Mouse (Mus musculus) spleen, embryonic (tissue): ENCODE data around the gene Zfyve27.

Experiments
- CTCF ChIA-PET: fragments of 350-600 bp; sonication (Branson Sonifier 250); formaldehyde crosslinking; loops from one replicate; lab custom pipeline; 2022; lab: Charles Lee

The Zfyve27 gene

DNA sequence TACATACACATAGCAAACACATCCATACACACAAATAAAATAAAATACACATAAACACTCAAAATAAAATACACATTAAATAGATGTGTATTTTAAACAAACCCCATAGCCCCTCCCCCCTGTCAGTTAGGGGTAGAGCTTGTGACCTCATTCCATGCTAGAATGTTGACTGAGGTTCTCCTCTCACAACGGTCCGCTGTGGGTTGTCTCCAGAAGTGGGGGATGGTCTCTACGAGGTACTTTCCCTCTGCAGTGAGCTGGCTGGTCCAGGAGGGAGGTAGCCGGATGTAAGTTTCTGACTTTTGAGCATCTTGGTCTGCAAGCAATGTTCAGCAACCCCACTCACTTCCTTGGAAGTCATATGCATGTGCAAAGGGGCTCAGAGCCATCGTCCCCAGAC lies at the start of gene Zfyve27:
Gene Zfyve27, plus strand, starts transcription at position 188 of the 400 bp plus-strand sequence.
- CTCF ChIA-PET, result no interaction called here

DNA sequence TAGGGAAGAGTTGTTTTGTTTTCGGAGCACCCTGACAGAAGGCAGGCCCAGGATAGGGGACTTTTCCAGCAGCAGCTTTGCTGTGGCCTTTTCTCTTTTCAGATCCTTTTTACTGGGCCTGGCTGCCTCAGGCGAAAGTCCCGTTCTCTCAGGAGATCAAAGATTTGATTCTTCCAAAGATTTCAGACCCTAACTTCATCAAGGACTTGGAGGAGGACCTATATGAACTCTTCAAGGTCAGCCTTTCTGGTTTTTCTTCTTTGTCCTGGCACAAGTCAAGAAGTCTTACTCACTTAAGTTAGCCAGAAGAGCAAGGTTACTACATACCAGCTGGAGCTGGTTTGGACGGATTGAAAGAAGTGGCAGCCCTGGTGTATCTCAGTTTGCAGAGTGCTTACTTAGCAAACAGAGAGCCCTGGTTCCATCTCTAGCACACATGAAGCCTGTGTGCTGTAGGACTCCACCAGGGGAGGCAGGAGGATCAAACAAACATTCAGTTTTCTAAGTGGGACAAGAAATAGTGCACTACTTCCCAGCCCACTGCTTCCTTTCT lies 47.9 kb upstream of the Zfyve27 start:
- CTCF ChIA-PET, result no interaction called here

DNA sequence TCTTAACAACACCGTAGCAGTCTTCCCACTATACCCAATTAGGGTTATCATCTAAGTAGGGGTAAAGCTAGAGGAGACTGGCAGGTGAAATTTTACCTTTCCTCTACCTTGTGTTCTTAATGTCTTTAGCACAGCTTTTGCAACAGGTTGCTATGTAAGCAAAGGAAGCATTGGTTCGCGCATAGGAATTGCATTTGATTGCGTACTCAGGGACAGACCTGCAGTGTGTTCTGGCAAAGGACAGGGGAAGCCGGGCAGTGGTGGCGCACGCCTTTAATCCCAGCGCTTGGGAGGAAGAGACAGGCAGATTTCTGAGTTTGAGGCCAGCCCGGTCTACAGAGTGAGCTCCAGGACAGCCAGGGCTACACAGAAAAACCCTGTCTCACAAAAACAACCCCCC lies 45.6 kb upstream of the Zfyve27 start:
- CTCF ChIA-PET, result no interaction called here

DNA sequence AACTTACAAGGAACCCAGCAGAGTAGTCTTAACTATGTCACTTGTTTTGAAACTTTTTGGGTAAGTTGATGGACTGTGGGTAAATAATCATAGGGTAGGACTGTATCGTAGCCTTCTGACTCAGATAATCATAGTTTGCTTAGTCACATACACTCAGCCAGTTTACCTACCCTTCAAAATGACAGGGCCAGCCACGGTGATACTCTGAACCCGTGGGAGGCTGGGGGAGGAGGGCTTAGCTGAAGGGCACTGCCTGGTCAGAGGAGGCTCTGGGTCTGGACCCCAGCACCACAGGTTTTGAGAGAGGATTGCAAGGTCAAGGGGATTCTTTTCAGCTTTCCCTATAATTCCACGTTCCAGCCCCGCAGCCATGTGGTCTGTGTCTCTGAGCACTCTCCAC lies 45.2 kb upstream of the Zfyve27 start:
- CTCF ChIA-PET, result no interaction called here

DNA sequence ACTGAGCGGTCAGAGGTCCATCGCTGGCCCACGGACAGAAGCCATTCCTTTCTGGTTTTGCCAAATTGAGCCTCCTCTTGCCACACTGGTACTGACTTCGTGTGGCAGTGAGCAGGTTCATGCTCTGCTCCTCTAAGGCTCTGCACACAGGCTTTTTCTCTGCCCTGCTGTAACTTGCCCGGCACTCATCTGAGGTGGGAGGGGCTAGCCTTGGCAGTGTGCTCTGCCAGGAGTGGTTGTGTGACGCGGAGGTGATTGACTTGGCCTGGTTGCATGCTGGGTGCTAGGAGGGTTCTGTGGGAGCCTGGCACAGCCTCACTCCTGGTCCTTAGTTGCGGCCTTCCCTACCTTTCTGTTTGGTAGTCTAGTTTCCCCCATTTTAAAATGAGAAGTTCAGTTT lies 43.3 kb upstream of the Zfyve27 start:
- CTCF ChIA-PET, result no interaction called here

DNA sequence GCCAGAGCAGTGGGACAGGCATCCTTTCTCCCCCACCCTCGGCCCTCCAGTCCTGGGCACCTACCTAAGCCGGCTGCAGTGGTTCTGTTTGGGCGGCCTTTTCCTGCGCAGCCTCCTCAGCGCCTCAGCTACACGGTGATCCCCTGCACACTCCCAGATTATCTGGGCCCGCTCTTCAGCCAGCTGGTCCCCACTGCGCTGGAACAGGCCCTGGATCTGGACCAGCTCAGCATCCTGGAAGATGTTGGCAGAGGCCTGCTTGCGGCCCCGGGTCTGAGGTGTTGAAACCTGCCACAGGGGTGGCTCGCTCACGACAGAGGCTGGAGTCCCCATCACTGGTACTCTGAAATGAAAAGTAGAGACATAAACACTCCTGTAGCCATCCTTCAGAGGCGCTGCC lies 39.1 kb upstream of the Zfyve27 start:
- CTCF ChIA-PET, result no interaction called here

DNA sequence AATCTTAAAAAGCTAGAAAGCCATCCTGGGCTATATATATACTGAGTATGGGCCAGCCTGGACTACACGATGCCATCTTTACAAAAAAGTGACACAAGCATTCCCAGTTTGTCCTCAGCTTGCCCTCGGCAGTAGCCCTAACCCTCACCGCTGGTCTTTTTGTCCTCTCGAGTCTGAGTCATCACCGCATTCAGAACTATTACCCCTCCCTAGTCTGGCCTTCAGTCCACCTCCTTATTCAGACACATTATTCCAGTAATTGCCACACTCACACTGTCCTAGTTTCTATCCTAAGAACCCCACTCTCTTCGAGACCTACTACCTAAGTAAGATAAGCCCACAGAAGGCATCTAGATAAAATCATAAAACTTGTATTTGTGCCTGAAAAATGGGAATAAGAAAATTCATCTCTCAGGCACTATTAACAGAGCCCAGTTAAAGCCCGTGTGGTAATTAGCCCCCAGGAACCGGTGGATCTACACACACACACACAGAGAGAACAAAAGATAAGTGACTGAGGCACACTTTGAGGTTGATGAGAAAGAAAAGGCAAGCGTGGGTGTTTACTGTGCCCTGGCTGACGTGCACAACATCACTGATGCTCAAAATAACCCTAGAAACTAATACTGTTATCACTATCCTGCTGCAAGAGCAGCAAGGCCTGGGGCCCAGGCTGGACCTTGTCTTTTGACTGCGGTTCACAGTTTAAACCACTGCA lies 38.1 kb upstream of the Zfyve27 start:
- CTCF ChIA-PET, result no interaction called here

DNA sequence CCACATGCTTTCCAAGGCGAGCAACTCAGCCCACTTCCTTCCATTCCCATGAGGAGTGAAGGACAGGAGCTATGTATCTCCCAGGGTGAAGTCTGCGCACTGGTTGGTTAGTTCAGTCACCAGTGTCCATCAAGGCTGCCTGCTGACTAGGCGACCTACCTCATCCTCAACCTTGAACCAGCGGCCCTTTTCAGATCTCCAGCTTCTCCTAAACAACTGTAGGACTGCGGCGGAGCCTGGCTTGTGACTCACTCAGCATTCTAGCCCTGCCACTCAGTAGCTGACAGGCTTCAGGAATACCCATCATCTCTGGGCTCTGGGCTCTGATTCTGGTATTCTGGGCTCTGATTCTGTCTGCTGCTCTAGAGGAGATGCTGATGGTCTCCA lies 37.5 kb upstream of the Zfyve27 start:
- CTCF ChIA-PET, result no interaction called here

DNA sequence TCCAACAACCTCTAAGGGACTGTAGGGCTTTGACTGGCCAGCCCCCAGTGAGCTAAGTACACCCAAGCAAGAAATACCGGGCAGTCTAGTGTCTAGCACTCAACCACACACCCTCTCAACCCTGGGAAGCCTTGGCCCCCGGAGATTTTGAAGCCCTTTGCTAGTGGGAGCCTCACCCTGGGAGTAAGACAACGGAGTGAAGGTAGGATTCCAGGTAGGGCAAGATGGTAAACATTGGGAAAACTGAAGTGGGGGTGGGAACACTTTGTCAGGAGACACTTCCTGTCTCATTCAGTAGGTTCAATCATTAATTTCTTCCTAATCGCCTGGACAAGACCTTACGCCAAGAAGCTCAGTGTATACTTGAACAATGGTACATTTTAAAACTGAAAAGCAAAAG lies 36.7 kb upstream of the Zfyve27 start:
- CTCF ChIA-PET, result no interaction called here

DNA sequence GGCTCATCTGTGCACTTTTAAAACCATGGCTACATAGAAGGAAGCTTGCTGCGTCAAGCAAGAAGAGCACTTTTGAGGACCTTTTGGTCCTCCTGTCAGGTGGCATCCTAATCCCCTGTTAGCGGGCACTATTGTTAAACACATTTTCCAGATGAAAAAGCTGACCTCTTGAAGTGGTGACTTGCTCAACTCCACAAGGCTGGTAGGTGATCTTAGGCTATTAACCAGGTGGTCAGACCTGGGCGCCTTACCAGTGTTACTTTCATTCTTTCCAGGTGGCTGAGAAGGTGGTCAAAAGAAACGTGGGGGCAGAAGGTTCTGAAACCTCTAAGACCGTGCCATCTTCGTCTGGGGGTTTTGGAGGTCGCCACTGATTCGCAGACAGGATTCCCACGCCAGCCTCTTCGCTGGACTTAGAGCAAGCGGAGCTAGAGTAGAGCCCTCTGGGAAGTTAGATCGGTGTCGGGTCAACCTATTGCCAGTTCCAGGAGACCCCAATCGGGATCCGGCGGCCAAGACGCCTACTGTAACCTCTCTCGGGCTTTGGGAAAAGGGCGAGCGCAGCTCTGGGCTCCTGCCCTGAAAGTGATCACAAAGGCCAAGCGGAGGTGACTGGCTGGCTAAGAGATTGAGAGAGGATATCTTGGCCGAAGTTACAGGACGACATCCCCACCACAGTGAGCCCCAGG lies 35.6 kb upstream of the Zfyve27 start:
- CTCF ChIA-PET, result interaction anchor here (1.3 kb wide), 1 partner anchor 83 kb away, joined by 3 read pairs; the partner anchor contains the start of gene Hoga1

DNA sequence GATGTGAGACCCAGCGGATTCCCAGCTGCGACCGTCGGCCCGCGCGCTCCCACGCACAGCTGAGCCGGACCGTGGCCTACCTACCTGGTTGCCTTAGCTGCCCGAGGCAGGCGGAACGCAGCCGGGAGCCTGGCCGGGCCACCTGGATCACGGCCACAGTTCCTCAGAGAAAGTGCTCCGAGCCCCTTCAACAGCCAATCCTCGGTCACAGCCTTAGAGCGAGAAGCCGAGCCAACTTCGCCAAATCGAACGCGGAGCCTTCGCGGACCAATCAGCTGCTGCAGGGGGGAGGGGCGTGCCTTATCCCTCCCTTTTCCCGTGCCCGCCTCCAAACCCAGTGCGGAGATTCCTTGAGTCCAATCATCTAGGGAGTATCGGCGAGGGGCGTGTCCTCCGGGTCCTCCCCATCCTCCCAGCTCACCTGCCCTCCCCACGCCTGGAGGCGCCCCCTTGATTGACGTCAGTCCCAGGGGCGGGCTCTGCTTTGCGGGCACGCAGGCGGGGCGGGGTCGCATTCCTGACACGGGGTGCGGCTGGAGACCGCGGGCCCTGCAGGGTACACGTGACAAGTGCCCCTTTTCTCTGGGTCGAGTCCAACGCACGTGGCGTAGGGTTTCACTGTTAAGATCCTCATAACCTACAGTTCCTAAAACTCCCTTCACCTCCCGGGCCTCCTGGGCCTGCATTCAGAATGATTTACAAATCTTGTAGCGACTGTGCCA lies 34.8 kb upstream of the Zfyve27 start, which contains the start of gene Avpi1:
Gene Avpi1, minus strand, starts transcription at position 273 of the 722 bp plus-strand sequence.
- CTCF ChIA-PET, result interaction anchor here (1.0 kb wide), 1 partner anchor 42 kb away, joined by 4 read pairs; the partner anchor contains the start of gene Morn4

DNA sequence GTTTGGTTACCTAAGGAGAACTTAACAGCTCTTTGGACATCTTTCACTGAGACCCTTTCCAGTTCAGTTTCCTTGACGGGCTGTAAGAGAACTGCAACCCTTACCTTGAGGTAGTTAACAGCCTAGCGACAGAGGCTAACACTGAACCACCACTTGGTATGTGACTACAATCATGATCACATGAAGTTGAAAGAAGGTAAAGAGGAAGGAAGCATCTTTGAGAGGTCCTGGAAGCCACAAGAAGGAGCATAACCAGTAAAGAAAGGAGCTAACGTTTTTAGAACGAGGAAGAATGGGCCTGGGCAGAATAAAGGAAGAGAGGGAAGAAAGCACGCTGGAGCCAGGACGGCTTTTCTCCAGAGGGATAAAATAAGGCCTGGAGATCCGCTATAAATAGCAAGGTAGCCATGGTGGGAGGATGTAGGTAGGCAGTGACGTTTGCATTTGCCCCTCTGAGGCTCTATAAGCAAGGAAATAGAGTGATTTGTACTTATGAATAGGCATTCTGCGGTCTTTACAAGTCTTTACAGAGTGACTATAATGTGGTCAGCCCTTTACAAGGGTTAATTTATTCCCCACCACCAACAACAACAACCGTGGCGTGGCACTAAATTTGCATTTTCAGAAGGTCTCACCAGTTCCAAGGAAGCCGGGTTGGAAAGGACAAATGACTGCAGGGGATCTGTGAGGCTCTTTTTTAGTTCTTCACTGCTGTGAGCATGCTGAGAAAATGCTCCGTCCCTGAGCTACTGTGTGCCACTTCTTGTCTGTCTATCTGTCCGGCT lies 34.0 kb upstream of the Zfyve27 start:
- CTCF ChIA-PET, result interaction anchor here (0.9 to 1.4 kb wide), 3 partner anchors 15 to 43 kb away, joined by 4 to 7 read pairs (median 4); partner anchors contain the start of gene Morn4

DNA sequence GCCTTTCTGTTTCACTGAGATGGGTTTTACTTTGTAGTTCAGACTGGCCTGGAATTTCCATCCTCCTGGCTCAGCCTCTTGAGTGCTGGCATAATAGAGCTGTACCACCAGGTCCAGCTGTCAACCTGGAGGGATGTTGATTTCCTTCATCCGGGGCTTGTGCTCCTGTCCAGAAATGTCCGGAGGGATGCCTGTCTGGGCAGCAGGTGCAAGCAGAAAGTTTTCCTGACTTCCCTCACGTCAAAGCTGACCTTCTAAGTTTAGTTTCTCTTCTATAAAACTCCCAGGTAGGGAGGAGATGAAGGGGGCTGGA lies 33.5 kb upstream of the Zfyve27 start:
- CTCF ChIA-PET, result interaction anchor here (0.9 to 1.4 kb wide), 3 partner anchors 14 to 43 kb away, joined by 4 to 7 read pairs (median 4); partner anchors contain the start of gene Morn4

DNA sequence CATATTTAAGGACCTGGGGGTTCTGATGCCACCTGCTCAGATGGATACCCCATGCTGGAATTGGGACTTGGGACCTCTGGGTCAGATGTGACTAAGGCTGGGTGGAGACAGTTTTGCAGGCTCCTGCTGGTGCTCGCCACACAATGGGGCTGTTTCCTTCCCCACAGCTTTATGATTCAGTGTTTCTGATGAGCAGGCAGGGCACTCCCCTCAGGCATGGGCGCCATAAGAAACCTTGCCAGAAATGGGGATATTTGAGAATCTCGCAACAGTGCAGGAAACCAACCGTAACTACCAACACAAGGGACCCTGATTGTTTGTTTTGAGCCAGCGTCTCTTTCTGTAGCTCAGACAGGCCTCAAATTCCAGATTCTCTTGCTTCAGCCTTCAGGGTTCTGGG lies 32.6 kb upstream of the Zfyve27 start:
- CTCF ChIA-PET, result interaction anchor here (0.7 to 1.4 kb wide), 2 partner anchors 19 to 101 kb away, joined by 4 read pairs; no protein-coding TSS in a partner anchor

DNA sequence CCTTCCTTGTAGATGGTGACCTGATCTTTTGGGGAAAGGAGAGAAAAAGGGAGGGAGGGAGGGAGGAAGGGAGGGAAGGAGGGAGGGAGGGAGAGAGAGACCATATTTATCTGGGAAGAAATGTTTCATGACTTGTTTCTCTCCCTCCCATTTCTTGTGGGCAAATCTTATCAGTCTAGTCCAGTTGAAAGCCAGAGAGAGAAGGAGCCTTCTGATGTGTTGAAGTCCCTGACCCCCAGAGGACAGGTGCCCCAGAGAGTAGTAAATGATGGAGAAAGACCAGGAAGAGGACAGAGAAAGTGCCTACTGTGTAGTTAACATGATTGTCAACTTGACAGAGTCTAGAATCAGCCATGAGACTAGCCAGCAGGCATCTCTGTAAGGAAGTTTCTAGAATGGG lies 28.7 kb upstream of the Zfyve27 start:
- CTCF ChIA-PET, result no interaction called here

DNA sequence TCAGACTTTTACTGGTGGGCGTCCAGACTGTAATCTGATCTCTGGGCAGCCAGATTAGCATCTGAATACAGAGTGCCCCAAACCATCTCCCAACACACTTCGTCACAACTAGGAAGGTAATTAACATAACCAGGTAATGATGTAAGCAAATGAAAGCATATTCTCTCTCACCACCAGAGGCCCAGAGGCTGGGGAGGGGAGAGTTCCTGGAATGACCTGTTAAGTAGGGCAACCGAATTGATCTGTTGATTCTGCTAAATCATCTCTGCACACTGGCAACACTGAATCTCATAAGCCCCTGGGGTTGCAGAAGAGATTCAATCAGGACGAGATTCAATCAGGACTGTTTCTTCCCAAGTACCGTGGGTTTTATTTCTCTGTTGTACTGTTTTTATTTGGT lies 27.6 kb upstream of the Zfyve27 start:
- CTCF ChIA-PET, result no interaction called here

DNA sequence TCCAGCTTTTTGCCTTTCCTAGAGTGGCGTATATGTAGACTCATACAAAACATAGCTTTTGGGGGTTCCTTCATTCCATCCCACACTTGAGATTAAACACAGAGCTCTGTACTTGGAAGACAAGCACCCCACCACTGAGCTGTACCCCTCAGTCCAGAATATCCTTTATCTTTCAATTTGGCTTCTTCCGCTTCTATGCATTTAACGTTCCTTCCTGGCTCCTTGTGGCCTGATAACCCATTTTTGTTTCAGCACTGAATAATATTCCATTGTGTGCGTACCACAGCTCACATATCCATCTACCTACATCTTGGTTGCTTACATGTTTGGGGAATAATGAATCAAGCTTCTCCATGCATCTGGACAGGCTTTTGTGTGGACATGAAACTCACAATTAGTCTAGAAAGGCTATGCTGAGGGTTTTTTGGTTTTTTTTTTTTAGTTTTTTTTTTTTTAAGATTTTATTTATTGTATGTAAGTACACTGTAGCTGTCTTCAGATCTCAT lies 26.5 kb upstream of the Zfyve27 start:
- CTCF ChIA-PET, result no interaction called here

DNA sequence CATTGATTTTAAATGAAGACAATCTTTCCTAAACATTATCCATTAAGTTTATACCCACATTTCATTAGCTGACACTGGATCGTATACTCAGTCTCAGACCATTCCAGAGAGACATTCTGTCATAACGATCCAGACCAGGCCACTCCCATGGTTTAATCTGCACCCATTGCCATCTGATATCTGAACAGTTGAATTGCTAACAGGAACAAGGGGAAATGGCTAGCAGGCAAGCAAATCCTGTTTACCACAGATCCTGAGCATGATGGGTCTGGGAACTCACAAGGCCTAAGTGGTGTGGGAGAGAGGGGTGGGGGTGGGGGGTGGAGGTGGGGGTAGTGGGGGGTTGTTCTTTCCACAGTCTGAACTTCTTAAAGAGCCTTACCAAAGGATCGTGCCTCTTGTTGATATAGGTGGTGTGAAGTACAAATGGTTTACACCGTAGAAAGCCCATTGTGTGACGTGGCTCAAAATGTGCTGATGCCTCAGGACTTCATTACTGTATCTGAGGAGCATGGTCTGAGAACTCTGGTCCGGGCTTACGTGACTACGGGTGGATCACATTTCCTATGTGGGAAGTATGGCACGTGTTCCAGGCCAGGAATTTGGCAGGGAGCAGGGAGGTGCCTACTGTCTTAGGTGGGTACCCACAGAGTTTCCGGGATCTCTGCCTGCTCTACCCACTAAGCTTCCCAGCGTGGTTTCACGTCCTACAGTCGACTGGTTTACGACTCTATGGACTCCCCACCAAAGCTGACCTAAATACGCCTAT lies 25.1 kb upstream of the Zfyve27 start:
- CTCF ChIA-PET, result no interaction called here

DNA sequence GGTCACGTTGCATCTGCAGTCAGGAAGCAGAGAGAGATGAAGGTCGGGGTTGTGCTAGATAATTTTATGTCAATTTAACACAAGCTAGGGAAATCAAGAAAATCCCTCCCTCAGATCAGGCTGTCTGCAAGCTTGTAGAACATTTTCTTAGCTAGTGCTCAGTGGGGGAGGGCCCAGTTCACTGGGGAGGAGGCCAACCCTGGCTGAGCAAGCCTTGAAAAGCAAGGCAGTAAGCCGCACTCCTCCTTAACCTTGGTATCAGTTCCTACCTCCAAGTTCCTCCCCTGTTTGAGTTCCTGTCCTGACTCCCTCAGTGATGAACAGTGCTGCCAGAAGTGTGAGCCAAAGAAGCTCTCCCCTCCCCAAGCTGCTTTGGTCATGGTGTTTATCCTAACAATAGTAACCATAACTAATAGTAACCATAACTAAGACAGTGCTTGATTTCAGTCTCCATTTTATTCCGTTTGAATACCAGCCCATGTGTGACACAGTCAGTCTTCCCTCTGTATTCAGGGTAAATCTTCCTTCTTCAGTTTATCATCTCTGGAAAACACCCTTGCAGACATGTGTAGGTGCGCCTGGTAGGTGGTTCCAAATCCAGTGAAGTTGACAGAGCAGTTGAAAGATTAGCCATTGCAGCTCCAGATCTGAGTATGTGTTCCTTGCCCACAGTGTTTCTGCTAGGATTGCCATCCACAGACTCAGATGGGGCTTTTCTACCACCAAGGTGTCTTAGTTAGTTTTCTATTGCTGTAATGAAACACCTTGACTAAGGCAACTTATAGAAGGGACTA lies 23.8 kb upstream of the Zfyve27 start:
- CTCF ChIA-PET, result no interaction called here
